Mouse (Mus musculus) liver, embryonic 14.5 days (tissue): ENCODE data around the gene Thap8.

Experiments used
- CTCF ChIP-seq: IDR thresholded peaks from 2 replicates; pipeline ENCODE4 v1.5.1; 2016; ENCODE audit warnings: antibody characterized with exemption, low read depth, control low read depth
- EP300 ChIP-seq: IDR thresholded peaks from 2 replicates; pipeline ENCODE4 v1.6.1; 2016; ENCODE audit warnings: antibody characterized with exemption, low read depth

GRCm38 (mm10) chr7:30325364-30325763 lies 45.5 kb downstream of the Thap8 start:
- TF ChIP-seq CTCF (peak; percentile 84), EP300 (no peak)
